Mouse (Mus musculus): ENCODE results near the gene Primpol. TPM values are rescaled to one million over a fixed set of nuclear protein-coding genes. Genes with fewer than 3 reads are reported as not detected.

The Primpol gene
- polyA plus RNA-seq, 1 experiment from 2014 or later: 11.4 TPM

DNA sequence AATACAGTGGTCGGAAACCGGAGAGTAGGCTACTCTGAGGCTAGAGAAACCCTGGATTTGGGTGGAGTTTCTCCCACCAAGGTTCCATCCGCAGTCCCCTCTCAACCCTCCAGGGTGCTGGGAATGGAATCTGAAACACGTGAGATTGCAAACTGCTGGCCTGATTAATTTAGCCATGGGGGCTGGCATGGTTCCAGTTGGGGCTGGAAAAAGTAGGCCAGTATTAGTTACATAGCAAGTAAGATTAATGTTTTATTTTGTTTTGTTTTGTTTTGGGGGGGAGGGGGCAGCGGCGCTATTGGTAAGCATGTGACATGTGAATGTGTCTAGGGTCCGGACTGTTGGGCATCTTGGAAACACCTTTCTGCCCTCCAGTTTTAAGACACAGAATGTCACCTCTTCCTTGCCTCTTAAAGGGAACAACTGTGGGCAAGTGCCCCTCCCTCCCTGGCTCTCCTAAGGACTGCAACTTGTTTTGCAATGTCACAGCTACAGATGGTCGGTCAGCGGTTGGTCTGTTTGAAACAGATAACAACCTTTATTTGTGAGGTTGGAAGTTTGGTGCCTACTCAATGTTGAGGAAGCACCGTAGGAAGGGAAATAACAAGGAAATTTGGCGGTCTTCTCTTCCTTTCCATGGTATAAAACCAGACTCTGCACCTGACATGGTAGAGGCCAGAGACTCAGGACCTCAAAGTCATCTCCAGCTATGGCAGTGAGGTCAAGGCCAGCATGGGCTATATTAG is 70.4 kb downstream of the Primpol start:
- Histone ChIP-seq H3K4me3 (no peak overlapping the region), H3K27ac (no peak overlapping the region)
- DNase-seq (ENCODE audit: low spot score): no peak

GRCm38 (mm10) chr8:46545854-46546253 is 71.2 kb downstream of the Primpol start:
- Histone ChIP-seq H3K36me3 (no peaks in the 10 kb centered on the region), H3K4me3 (no peak overlapping the region), H3K27ac (no peak overlapping the region), H3K27me3 (ENCODE audit: low read depth, poor library complexity, severe bottlenecking) (no peaks in the 10 kb centered on the region), H3K9me3 (replicated peaks) (no peaks in the 10 kb centered on the region), H3K4me1 (no peaks in the 10 kb centered on the region)
- DNase-seq (ENCODE audit: low spot score): no peak
- 92% methylated on average over 5 of the region's 5 CpGs for WGBS

More for the DNA sequence above, 70.4 kb downstream of the Primpol start:
- H3K27me3 ChIP-seq (ENCODE audit: low read depth, poor library complexity, severe bottlenecking): no peaks in the 10 kb centered on the region
- H3K4me1 ChIP-seq: peaks cover 3% of the 10 kb centered on the region
- H3K36me3 ChIP-seq: no peaks in the 10 kb centered on the region
- 86% methylated on average over 11 of the region's 11 CpGs for WGBS
- H3K9me3 ChIP-seq (replicated peaks): no peaks in the 10 kb centered on the region

- no peaks in the 10 kb centered on the region for H3K9me3 ChIP-seq (replicated peaks)
Observed at GRCm38 (mm10) chr8:46543662-46544061, 73.3 kb downstream of the Primpol start.

DNA sequence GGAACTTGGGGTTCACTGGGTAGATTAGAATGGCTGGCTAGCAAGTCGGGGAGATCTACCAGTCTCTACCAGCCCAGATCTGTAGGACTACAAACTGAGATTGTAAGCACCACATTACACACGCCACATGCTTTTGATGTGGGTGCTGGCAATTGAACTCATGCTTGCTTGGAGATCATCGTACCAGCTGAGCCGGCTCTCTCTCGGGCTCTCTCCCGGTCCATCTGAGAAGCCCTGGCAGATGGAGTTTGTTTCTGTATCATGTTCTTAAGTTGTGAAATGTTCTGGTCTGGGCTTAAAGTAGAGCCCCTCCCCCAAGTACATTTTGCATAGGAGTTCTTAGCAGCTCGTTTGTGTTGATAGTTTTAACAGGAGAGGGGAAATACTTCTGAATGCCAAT is 73.8 kb downstream of the Primpol start:
- Histone ChIP-seq H3K27me3 (ENCODE audit: low read depth, poor library complexity, severe bottlenecking) (no peaks in the 10 kb centered on the region), H3K9me3 (replicated peaks) (no peaks in the 10 kb centered on the region), H3K4me3 (no peak overlapping the region), H3K36me3 (no peaks in the 10 kb centered on the region), H3K27ac (no peak overlapping the region), H3K4me1 (no peaks in the 10 kb centered on the region)
- WGBS: 84% methylated on average over 7 of the region's 7 CpGs
- DNase-seq (ENCODE audit: low spot score): no peak

More at GRCm38 (mm10) chr8:46543662-46544061, 73.3 kb downstream of the Primpol start:
- Histone ChIP-seq H3K4me1 (no peaks in the 10 kb centered on the region), H3K27ac (no peak overlapping the region), H3K4me3 (no peak overlapping the region), H3K27me3 (ENCODE audit: low read depth, poor library complexity, severe bottlenecking) (no peaks in the 10 kb centered on the region), H3K36me3 (no peaks in the 10 kb centered on the region)
- no peak for DNase-seq (ENCODE audit: low spot score)
- WGBS: 76% methylated on average over 6 of the region's 6 CpGs

- H3K27me3 ChIP-seq (ENCODE audit: low read depth, poor library complexity, severe bottlenecking): no peaks in the 10 kb centered on the region
- WGBS: 81% methylated on average over 5 of the region's 5 CpGs
- no peak for DNase-seq (ENCODE audit: low spot score)
- H3K4me3 ChIP-seq: no peak overlapping the region
- no peaks in the 10 kb centered on the region for H3K36me3 ChIP-seq
- H3K4me1 ChIP-seq: 0 out of 2 replicates have a peak, but pooled peaks cover 5% of the 10 kb centered on the region
- H3K27ac ChIP-seq: no peak overlapping the region
- no peaks in the 10 kb centered on the region for H3K9me3 ChIP-seq (replicated peaks)
Observed at GRCm38 (mm10) chr8:46539701-46540100, 77.3 kb downstream of the Primpol start.

DNA sequence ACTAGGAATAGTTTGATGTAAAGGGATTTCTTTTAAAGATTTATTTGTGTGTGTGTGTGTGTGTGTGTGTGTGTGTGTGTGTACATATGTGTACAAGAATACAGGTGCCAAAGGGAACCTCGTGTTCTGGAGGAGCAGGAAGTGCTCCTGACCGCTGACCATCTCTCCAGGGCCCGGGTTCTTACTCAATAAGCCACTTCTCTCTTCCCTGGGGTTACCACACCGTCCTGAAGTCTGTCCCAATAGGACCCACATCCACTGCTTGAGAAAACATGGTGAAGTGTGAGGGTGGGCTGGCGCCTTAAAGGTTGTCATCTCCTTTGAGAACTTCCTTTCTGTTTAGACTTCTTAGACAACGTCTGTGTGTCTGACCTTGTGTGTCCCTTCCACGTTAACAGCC is 83.1 kb downstream of the Primpol start:
- H3K4me1 ChIP-seq: peaks cover 17% of the 10 kb centered on the region
- H3K36me3 ChIP-seq: no peaks in the 10 kb centered on the region
- DNase-seq (ENCODE audit: low spot score): no peak
- no peaks in the 10 kb centered on the region for H3K9me3 ChIP-seq (replicated peaks)
- H3K27ac ChIP-seq: no peak overlapping the region
- WGBS: 89% methylated on average over 7 of the region's 7 CpGs
- no peaks in the 10 kb centered on the region for H3K27me3 ChIP-seq (ENCODE audit: low read depth, poor library complexity, severe bottlenecking)
- H3K4me3 ChIP-seq: no peak overlapping the region

- H3K4me3 ChIP-seq: no peak overlapping the region
- no peak for DNase-seq (ENCODE audit: low spot score)
- WGBS: 24% methylated on average over 4 of the region's 4 CpGs
- no peaks in the 10 kb centered on the region for H3K27me3 ChIP-seq (ENCODE audit: low read depth, poor library complexity, severe bottlenecking)
- H3K27ac ChIP-seq: no peak overlapping the region
- H3K4me1 ChIP-seq: peaks cover 11% of the 10 kb centered on the region
- no peaks in the 10 kb centered on the region for H3K9me3 ChIP-seq (replicated peaks)
- H3K36me3 ChIP-seq: no peaks in the 10 kb centered on the region
Observed at GRCm38 (mm10) chr8:46530541-46530940, 86.5 kb downstream of the Primpol start.

DNA sequence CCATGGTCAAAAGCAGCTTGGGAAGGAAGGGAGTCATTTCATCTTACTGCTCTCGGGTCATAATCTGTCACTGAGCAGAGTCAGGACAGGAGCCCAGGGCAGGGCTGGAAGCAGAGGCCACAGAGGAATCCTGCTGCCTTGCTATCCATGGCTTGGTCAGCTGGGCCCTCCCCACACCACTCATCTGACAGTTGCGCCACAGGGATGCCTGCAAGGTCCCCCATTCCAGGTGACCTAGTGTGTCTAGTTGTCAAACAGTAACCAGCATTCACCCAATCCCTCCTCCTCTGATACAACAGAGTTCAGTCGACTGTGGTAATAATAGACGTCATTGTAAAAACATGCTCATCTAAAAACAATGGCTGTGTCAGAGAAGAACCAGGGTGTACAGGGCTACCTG is 87.5 kb downstream of the Primpol start:
- 78% methylated on average over 4 of the region's 4 CpGs for WGBS
- H3K4me1 ChIP-seq: peaks cover 11% of the 10 kb centered on the region

GRCm38 (mm10) chr8:46526821-46527220 is 90.2 kb downstream of the Primpol start:
- Histone ChIP-seq H3K4me3 (no peak overlapping the region), H3K27me3 (ENCODE audit: low read depth, poor library complexity, severe bottlenecking) (no peaks in the 10 kb centered on the region), H3K27ac (no peak overlapping the region), H3K4me1 (peaks cover 11% of the 10 kb centered on the region), H3K9me3 (replicated peaks) (no peaks in the 10 kb centered on the region), H3K36me3 (no peaks in the 10 kb centered on the region)
- no peak for DNase-seq (ENCODE audit: low spot score)
- whole genome bisulfite sequencing: 93% methylated on average over 10 of the region's 10 CpGs

More for the DNA sequence above, 87.5 kb downstream of the Primpol start:
- H3K4me3 ChIP-seq: no peak overlapping the region
- no peak overlapping the region for H3K27ac ChIP-seq
- no peaks in the 10 kb centered on the region for H3K36me3 ChIP-seq
- no peaks in the 10 kb centered on the region for H3K27me3 ChIP-seq (ENCODE audit: low read depth, poor library complexity, severe bottlenecking)
- no peak for DNase-seq (ENCODE audit: low spot score)
- H3K9me3 ChIP-seq (replicated peaks): no peaks in the 10 kb centered on the region

DNA sequence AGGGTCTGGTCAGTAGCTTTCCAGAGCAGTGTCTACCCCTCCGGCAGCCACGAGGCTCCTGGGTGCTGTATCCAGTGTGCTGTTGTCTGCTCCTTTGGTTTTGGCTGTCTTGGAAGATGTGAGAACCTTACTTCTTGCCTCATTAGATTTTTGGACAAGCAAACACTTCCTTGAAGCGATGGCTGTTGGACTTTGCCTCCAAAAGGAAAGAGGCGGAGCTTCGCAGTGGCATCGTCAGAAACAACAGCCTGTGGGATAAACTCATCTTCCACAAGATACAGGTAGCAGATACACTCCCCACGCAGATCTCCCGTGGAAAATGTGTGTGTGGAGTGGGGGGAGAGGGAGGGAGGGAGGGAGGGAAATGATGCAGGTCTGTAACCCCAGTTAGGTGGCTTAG is 90.9 kb downstream of the Primpol start:
- WGBS: 91% methylated on average over 8 of the region's 8 CpGs
- no peak for DNase-seq (ENCODE audit: low spot score)
- Histone ChIP-seq H3K4me3 (no peak overlapping the region), H3K36me3 (no peaks in the 10 kb centered on the region), H3K9me3 (replicated peaks) (no peaks in the 10 kb centered on the region), H3K4me1 (peaks cover 11% of the 10 kb centered on the region), H3K27ac (no peak overlapping the region), H3K27me3 (ENCODE audit: low read depth, poor library complexity, severe bottlenecking) (no peaks in the 10 kb centered on the region)

Other genes with a start within 250 kb of the Primpol start
- gene Acsl1, start 146.2 kb downstream of the Primpol start, polyA plus RNA-seq (2016; fragmentation: Nextera tagmentation; extraction: Ambion mirVana): 5.8 and 7.0 TPM in 2 replicates
- 26.5 and 27.1 TPM in 2 replicates for gene Cenpu, start 65.2 kb downstream of the Primpol start, polyA plus RNA-seq (2016; fragmentation: Nextera tagmentation; extraction: Ambion mirVana)
- gene Casp3, start 79 bp upstream of the Primpol start, polyA plus RNA-seq (2016; fragmentation: Nextera tagmentation; extraction: Ambion mirVana): 128 and 145 TPM in 2 replicates
- gene Irf2, start 122.5 kb upstream of the Primpol start, polyA plus RNA-seq (2016; fragmentation: Nextera tagmentation; extraction: Ambion mirVana): 7.7 and 8.1 TPM in 2 replicates